Mouse (Mus musculus) erythroid progenitor cell, adult 5-6 weeks (primary cell): Measurements from ENCODE around the gene Naaladl1. TPM values are rescaled to one million over a fixed set of nuclear protein-coding genes. Genes with fewer than 3 reads are reported as not detected.

Experiments used
- ATAC-seq: replicated peaks from 2 replicates; pipeline ENCODE4 v1.8.0; 2016; ENCODE audit warnings: moderate number of reproducible peaks, mild to moderate bottlenecking, moderate TSS enrichment, inconsistent platforms; ENCODE audit not compliant: poor library complexity, low FRiP score, severe bottlenecking
- total RNA-seq, 2 experiments: library from RNA; stranded (forward) in 1 of 2; stranded (reverse) in 1 of 2; fragments of 150-400 nt in 1 of 2; fragments of 186-747, 209-891 nt in 1 of 2; gene quantifications; 2 replicates each; pipeline versions ENCODE4 v1.2.3 to v1.2.4; 2015 to 2017; ENCODE audit warnings: low replicate concordance in 2 of 2

Naaladl1 gene
- 14.7 and 15.9 TPM in 2 replicates for total RNA-seq (2015; ENCODE audit: low replicate concordance)
- 6.4 and 9.8 TPM in 2 replicates for total RNA-seq (2017; ENCODE audit: low replicate concordance)

DNA sequence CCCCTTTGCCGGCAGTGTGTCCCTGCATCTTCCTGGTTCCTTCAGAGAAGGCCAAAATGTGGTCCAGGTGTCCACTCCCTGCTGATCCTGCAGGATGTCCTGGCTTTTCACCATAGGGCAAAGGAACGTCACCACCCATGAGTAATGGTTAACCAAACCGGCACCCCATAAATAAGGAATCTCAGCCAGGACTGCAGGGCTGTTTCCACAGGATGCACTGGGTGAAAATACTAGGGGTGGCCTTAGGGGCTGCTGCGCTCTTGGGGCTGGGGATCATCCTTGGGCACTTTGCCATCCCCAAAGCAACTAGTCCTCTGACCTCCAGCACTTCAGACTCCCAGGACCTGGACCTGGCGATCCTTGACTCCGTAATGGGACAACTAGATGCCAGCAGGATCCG, at the start of gene Naaladl1:
Gene Naaladl1, plus strand, starts transcription at position 197 of the 400 bp plus-strand sequence.
- ATAC-seq = no peak

DNA sequence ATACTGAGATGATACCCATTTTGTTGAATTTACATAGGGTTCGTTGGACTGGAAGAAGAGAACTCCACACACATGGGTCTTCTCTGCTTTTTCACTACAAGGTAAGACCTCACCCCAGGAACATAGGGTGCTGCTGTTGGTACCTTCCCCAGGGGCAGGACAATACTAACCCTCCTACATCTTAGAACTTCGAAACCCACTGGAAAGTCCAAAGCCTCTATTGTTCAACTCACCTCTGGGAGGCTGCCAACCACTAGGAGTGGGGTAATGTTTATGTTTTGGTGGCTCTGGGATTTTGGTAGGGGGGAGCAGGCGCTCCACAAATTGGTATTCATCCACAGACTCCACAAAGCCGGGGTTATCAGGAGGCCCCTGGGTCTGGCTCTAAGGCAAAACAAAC, 48.9 kb upstream of the Naaladl1 start:
- ATAC-seq = no peak

DNA sequence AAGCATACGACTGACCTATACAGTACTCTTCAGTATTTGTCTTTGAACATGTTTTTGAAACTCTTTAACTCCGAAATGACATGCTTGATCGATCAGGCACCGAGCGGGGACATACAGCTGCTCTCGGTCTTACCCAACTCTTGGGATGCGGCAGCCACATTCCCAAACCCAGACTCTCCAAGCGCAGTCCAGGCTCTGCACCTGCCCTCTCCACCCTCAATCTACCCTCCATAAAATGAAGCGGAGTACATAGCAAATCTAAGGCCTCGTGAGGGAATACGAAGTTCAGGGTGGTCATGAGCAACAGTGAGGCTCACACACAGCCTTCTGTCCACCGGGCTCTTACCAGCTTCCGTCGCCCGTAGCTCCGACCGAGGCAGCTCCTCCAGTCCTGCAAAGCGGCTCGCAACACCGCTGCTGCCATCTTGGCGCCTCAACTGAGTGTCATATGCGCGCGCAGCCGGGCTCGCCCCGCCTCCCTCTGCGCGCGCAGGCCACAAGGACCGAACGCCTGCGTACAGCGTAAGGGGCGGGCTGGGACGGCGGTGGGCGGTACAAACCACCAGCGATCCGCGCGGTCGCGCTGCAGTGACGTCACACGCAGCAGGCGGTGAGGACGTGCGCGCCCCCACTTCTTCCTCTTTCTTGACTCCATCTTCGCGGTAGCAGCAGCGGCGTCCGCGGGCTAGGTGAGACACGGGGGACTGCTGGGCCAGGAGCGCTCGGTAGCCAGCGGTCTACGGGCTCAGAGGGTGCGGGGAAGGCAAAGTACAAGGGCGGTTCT, 48.1 kb upstream of the Naaladl1 start, which contains the start of the genes Mrpl49 and Fau:
Gene Mrpl49, minus strand, starts transcription at position 473 of the 784 bp plus-strand sequence.
Gene Fau, plus strand, starts transcription at position 532 of the 784 bp plus-strand sequence.
- peak; percentile 81 for ATAC-seq

DNA sequence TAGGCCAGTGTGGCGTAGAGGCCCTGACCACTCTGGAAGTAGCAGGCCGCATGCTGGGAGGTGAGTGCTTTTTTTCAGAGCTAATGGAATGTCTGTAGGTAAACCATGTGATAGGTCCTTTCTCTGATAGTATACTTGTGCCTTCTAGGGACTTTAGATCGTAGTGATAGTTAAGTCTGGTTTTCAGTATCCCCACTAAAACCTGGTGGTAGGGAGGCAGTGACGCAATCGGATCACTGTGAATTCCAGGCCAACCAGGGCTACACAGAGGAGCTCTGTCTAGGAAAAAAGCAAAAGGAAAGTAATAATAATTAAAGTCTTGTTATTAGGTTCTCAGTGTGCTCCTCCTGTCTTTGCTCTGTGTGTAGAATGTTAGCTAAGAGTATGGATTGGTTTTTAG, 47.1 kb upstream of the Naaladl1 start:
- ATAC-seq = no peak

DNA sequence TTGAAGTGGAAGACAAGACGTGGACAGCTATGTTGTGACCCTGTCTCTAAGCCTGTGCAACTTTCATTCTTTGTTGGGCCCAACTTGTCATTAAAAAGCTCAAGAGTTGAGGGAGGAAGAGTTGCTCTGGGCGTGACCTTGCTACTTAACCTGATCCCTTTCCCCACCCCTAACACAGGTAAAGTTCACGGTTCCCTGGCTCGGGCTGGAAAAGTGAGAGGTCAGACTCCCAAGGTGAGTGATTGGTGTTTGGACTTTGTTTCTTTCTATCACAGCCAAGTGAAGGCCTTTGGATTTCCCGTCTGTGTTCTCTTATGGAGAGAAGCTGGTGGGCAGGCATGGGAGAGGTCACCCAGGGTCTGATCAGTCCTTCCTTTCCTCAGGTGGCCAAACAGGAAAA, 46.6 kb upstream of the Naaladl1 start:
- ATAC-seq = no peak

DNA sequence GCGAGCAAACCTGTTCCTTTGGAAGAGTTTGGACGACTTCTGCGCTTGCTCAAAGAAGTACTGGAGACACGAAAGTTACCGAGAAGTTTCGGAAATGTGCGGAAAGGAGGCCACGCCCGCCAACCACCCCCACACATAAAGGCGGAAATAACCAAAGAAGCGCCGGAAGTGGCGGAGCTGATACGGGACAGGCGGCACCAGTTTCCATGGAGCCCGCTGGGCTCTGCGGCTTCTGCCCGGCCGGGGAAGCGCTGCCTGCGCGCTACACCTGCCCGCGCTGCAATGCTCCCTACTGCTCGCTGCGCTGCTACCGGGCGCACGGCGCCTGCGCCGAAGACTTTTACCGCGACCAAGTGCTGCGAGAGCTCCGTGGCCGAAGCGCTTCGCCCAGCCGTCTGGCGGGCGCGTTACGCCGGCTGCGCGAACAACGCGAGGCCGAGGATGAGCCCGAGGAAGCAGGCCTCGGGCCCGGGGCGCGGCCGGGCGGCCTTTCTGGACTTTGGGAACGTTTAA, 44.5 kb upstream of the Naaladl1 start, which contains the start of gene Znhit2:
Gene Znhit2, plus strand, starts transcription at position 172 of the 513 bp plus-strand sequence.
- ATAC-seq = peak; percentile 85

DNA sequence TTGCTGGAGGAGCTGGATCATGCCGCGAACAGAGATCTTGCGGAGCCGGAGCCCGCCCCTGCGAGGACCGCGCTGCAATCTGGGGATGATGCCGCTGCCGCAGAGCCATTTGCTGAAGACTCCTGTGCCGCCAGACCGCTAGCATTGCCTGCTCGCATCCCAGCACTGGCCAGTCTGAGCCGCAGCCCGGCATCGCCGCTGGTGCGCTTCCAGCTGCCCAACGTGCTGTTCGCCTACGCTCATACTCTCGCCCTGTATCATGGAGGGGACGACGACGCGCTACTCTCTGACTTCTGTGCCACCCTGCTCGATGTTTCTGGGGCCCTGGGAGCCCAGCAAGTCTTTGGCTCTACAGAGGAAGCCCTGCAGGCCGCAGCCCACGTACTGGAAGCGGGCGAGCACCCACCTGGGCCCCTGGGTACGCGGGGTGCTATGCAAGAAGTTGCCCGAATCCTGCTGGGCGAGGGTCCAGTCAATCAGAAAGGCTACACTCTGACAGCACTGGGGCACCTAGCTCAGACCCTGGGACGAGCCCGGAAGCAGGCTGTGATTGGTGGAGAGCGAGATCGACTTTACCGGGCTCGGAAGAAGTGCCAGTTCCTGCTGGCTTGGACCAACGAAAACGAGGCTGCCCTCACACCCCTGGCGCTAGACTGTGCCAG, 43.8 kb upstream of the Naaladl1 start:
- 0 out of 2 replicates have a peak, but pooled peaks have one; percentile 4 for ATAC-seq

DNA sequence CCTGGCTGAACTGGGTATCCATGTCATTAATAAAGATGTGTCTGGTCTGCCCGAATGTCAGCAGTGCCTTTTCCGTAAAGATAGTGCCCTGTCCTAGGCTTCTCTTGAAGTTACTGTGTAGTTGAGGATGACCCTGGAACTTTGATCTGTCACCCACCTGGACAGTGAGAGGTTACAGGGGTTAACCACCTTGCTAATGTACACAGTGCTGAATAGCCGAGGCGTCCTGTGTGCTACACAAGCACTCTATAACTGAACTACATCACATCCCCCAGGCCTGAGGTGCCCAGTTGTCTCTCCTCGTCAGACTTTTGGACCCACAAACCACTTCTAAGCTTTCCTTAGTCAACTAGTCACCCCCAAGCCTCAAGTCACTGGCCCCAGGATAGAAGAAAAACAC, 43.2 kb upstream of the Naaladl1 start:
- ATAC-seq = no peak

DNA sequence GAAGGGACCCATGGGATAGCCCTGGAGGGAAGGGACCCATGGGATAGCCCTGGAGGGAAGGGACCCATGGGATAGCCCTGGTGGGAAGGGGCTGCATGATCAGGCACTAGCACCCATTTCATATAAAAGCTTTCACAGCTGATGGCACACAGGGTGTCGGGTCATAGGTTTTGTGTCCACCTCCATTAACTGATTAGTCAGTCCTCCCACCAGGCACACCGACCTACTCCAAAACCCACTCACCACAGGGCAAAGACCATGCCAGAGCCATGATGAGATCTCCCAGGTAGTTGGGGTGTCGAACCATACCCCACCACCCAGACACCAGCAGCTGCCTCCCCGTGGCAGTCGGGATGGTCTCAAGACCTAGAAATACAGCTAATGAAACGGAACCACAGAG, 42.5 kb upstream of the Naaladl1 start:
- ATAC-seq = no peak

DNA sequence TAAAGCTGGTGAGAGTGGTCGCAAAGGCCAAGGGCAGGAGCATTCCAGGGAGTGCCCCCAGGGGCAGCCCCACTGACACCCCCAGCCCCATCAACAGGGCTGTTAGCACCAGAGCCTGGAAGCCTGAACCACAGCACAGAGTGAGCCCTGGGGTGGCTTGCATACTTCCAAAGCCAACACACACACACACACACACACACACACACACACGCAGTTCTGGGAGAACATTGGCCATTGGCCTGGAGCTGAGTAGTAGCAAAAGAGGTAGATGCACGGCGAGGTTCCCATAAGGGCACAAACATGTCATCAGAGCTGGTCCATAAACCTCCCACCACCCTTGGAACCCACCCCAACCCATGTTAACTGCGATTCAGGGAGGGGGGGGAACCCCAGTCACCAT, 39.0 kb upstream of the Naaladl1 start:
- no peak for ATAC-seq

DNA sequence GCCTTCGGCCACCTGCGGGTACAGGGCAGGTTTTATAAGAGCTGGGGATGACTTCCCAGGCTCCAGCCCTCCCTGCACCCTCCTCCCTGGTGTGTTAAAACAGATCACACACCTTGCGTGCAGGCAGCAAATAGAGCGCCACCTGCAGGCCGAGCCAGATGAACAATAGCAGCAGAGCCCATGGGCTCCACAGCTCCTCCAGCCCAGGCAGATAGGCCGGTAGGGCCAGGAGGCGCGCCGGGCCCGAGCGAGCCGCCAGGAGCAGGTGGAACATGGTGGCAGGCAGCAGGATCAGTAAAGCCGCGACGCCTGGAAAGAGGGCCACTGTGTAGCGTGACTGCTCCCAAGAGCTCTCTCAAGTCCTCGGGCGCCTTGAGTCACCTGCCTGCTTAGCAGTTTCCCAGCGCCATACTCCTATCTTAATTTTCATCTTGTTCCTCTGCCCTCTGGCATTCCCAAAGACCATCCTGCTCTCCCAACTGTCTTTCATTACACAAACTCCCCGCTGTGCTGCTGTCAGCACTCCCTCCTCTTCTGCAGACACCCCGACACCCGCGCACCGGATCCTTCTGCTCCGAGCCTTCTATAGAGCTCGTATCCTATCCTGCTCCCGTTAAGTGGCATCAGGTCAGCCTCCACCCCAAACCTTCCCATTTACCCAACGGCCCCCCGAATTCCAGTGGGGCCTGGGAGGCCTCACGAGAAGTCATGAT, 38.4 kb upstream of the Naaladl1 start:
- ATAC-seq = peak; percentile 84

DNA sequence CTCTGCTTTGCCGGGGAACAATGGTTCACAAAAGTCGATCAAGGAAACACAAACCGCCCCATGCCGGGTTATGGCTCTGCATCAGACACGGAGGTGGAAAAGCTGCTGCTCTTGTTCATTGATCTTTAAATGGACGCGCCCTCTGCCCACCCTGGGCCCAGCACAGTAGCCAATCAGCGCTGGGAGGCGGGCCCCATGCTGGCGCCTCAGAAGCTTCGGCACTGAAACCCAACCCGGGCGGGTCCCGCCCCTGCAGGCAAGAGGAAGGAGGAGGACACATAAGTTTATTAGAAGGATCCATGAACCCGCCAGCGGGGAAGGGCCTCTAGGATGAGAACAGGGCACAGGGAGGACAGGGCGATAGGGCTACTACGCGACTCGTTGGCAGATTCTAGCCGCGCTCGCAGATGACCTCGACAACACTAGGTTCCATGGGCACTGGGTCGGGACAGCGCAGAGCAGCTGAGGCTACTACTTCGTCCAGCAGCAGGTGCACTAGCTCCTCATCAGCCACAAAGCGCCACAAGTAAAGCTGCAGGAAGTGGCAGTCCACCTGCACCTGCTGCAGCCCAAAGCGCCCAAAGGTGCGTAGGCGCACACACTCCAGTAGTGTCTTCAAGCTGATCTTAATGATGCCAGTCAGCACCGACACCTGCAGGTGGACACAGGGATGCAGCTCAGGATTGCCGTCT, 37.7 kb upstream of the Naaladl1 start, which contains the start of gene Tm7sf2:
Gene Tm7sf2, minus strand, starts transcription at position 650 of the 692 bp plus-strand sequence.
- ATAC-seq = peak; percentile 93

DNA sequence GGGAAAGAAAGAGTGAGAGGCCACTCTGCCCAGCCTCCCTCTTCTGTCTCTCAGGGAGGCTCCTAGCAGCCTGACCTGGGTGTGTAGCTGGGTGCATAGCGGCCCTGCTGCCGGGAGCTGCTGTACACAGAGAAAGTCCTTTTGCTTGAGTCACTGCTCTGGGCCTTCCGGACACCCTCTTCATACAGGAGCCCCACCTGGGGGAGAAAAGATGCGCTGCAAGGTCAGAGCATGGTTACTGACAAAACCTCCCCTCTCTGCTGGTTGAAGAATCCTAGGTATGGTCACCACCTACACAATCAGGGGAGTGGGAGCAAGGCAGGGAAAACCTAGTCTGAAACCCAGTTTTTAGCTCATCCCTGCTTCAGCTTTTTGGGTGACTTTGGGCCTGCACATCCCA, 36.6 kb upstream of the Naaladl1 start:
- no peak for ATAC-seq

DNA sequence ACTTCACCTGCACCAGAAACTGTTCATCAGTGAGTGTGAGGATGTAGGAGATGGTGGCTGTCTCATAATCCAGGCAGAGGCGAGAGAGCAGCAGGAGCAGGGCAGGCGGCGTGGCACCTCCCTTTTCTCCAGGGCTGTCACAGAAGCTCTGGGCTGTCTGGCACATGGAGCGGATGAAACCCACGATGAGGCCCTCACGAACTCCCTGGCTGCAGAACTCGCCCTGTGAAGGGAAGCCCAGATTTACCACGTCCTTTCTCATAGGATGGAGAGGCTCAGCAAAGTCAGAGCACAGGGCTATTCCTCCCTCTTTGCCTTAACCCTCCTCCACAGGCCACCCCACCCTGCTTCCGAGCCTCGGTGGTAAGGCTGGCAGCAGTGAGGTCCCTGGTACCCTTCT, 35.7 kb upstream of the Naaladl1 start:
- no peak for ATAC-seq

DNA sequence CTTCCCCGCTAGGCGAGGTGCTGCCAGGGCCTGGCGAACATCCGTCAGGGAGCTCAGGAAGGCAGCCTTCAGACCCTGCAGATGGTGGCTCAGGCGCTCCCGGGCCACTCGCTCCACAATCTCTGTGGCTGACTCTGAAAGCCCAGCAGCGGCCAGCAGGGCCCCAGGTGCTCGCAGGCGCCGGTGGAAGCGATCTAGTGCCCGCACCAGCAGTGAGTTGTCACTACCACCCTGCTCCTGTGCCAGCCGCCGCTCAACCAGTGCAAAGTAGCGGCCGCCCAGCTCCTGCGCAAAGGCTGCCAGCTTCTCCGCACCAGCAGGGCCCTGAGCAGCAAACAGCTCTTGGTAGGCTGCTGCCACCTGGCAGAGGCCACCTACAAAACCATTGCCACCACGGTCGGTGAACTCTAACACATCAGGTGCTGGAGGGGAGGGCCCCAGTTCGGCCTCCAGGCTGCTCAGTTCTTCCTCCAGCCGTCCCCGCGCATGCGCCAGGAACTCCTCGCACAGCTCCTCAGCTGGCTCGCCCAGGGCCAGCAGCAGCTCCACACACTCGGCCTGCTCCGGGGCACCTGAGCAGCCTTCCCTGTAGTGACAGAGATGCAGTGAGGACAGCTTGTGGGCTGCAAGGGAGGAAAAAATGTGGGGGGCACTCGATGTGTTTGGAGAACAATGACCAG, 34.9 kb upstream of the Naaladl1 start:
- ATAC-seq = no peak

DNA sequence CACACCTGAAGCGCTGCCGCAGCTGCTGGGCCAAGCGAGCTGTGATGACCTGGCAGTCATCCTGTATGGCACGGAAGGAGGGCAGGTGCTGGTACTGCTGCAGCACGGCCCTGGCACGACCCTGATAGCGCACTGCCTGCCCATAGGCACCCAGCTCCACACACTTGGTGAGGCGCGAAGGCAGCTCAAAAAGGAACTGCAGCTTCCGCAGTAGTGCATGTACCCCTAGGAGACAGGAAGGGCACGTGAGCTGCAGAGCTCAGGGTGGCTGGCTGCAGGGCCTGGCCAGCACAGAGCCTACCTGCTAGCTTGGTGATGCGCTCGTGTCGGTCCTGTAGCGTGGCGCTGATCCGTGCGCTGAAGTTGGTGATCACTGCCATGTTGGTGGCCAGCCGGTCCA, 34.3 kb upstream of the Naaladl1 start:
- ATAC-seq = no peak

DNA sequence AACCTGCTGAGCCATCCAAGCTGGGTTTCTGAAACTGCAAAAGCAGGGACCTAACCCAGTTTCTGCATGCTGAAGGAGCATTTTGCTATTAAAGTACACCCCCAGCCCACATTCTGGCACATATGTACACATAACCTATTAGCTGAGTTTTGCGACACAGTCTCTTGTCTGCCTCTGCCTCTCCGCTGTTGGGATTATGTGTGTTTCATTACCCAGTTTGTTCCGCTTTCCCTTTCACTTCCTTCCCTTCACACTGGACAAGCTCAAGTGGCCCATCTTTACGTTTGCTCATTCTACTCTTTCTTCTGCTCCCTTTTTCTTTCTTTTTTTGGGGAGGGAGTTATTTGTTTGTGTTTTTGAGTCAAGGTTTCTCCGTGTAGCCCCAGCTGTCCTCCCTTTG, 31.7 kb upstream of the Naaladl1 start:
- ATAC-seq = no peak

DNA sequence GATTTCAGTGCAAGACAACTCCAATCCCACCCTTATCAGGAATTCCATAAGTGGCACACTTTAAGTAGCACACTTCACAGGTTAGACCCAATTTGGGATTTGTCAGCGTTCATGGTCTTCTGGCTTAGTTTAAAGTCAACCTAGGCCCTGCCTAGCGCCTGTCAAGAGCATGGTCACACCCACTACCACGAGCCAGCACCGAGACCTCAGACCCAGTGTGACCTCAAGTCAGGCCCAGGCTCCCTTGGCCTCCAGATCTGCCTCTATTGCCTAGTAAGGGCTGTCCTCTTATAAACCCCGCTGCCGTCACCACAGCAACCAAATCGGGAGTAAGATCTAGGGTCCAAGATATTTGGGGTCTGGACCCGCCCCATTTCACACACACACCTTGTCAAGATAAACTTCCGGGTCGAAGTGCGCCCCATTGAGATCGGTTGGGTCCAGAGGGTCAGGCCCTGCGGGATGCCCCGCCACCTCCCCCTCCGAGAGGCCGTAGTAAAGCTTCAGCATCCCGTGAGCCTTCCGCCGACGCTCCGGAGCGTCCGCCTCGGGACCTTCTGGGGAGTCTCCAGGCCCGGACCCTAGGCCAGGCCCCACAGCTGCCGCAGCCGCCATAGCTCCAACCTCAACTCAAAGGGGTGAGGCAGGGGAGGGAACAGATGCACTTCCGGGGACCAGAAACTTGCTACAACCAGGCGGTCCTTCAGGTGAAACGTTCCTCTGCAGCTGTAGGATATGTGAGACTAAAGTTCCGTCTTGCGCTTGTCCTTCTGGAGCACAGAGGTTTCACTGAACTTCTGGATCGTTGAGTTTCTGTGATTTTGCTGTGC, 28.8 kb upstream of the Naaladl1 start, which contains the start of gene Vps51:
Gene Vps51, minus strand, starts transcription at position 668 of the 830 bp plus-strand sequence.
- ATAC-seq = peak; percentile 96
